Mouse (Mus musculus): Measurements from ENCODE around the gene Fhl2. TPM values are rescaled to one million over a fixed set of nuclear protein-coding genes. Genes with fewer than 3 reads are reported as not detected.
A peak's percentile ranks its signal among the peaks of the same experiment; 100 is the strongest.

The Fhl2 gene
- polyA plus RNA-seq, 2 experiments = 19.5 to 23.1 TPM

DNA sequence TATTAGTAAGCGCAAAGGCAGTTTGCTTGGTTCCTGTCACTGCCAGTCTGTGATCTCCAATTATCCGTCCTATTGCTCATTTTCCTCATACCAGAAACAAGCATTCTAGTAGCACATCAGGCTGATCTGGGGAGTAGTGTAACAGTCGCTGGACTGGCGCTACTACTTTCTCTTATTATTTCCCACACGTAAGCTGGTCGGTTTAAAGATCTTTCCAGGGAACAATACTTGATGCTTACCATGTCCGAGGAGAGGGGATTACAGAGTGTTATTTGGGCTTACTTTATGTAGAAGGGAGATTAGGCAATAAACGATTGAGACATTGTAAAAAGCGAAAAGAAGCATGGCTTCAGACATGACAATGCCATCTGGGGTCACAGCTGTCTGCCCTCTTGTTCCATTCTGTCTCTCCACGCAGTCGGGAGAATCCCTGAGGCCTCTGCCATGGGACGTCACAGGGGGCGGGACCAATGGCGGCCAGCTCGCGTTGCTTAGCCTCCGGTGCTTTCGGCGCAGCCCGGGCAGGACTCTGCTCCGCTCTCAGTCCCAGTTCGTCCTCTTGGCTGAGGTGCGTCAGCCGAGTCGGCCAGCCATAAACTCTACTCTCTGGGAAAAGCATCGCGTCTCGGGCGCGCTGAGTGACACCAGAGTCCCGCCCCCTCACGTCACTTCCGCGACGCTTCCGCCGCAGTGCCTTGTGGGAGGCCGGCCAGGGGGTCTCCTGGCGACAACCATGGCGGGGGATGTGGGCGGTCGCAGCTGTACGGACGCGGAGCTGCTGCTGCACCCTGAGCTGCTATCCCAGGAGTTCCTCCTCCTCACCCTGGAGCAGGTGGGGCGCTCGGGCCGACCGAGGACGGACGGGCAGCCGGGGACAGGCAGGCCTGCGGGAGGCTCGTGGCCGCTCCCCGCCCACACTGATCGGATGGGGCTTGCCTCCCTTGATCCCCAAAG, 98.5 kb downstream of the Fhl2 start, which contains the start of the genes Tgfbrap1 and AI597479:
Gene Tgfbrap1, minus strand, starts transcription at position 607 of the 954 bp plus-strand sequence.
Gene AI597479, plus strand, starts transcription at position 680 of the 954 bp plus-strand sequence.
- Histone ChIP-seq H3K36me3 (ENCODE audit: control insufficient read depth, insufficient read depth, low read length) (peaks cover 10% of the 10 kb centered on the region), H3K4me2 (replicated peaks; ENCODE audit: low read depth, low read length, severe bottlenecking) (peak within 1 kb of the TSS; percentile 67), H3K4me1 (ENCODE audit: control insufficient read depth, insufficient read depth, low read length) (peaks cover 3% of the 10 kb centered on the region; the same call in 1 of the 2 replicates), H3K4me3 (replicated peaks; ENCODE audit: low read length) (peak within 1 kb of the TSS; percentile 79), H3K27ac (replicated peaks; ENCODE audit: low read depth, low read length) (peak within 1 kb of the TSS; percentile 99), H3K9me3 (ENCODE audit: control insufficient read depth, low read length) (no peaks in the 10 kb centered on the region), H3K9ac (ENCODE audit: low read depth, low read length, severe bottlenecking) (peak within 1 kb of the TSS; percentile 88), H3K27me3 (ENCODE audit: control insufficient read depth, insufficient read depth, low read length) (no peaks in the 10 kb centered on the region)
- peak; percentile 88; the same call in 1 of the 2 replicates for TF ChIP-seq POLR2A (IDR thresholded peaks at IDR 0.05; ENCODE audit: borderline replicate concordance, extremely low read depth, insufficient read depth, insufficient read length)
- WGBS = under 1% methylated on average over 56 of the region's 57 CpGs
- peak; percentile 96 for ATAC-seq (ENCODE audit: low FRiP score, low read depth)
- peak; percentile 91 for DNase-seq (ENCODE audit: low spot score)

GRCm38 (mm10) chr1:43094206-43094605, 102.6 kb downstream of the Fhl2 start:
- no peak for ATAC-seq (ENCODE audit: low FRiP score, low read depth)
- no peak for TF ChIP-seq POLR2A (IDR thresholded peaks at IDR 0.05; ENCODE audit: borderline replicate concordance, extremely low read depth, insufficient read depth, insufficient read length)
- no peak for DNase-seq (ENCODE audit: low spot score)

GRCm38 (mm10) chr1:43092056-43093015, 104.4 kb downstream of the Fhl2 start:
- Histone ChIP-seq H3K27me3 (ENCODE audit: control insufficient read depth, insufficient read depth, low read length) (no peaks in the 10 kb centered on the region), H3K9me3 (ENCODE audit: control insufficient read depth, low read length) (no peaks in the 10 kb centered on the region), H3K4me3 (replicated peaks; ENCODE audit: low read length) (peak overlapping the region; percentile 73), H3K9ac (ENCODE audit: low read depth, low read length, severe bottlenecking) (peak overlapping the region; percentile 86), H3K4me2 (replicated peaks; ENCODE audit: low read depth, low read length, severe bottlenecking) (peak overlapping the region; percentile 83), H3K36me3 (ENCODE audit: control insufficient read depth, insufficient read depth, low read length) (no peaks in the 10 kb centered on the region), H3K27ac (replicated peaks; ENCODE audit: low read depth, low read length) (peak overlapping the region; percentile 55), H3K4me1 (ENCODE audit: control insufficient read depth, insufficient read depth, low read length) (peaks cover 7% of the 10 kb centered on the region; the same call in 1 of the 2 replicates)
- peak; percentile 26 for DNase-seq (ENCODE audit: low spot score)
- ATAC-seq (ENCODE audit: low FRiP score, low read depth) = peak; percentile 89
- under 1% methylated on average over 82 of the region's 102 CpGs for WGBS
- TF ChIP-seq POLR2A (IDR thresholded peaks at IDR 0.05; ENCODE audit: borderline replicate concordance, extremely low read depth, insufficient read depth, insufficient read length) = 0 out of 2 replicates have a peak, but pooled peaks have one; percentile 25

More at GRCm38 (mm10) chr1:43094206-43094605, 102.6 kb downstream of the Fhl2 start:
- Histone ChIP-seq H3K36me3 (ENCODE audit: control insufficient read depth, insufficient read depth, low read length) (no peaks in the 10 kb centered on the region), H3K9me3 (ENCODE audit: control insufficient read depth, low read length) (no peaks in the 10 kb centered on the region), H3K4me2 (replicated peaks; ENCODE audit: low read depth, low read length, severe bottlenecking) (no peak overlapping the region), H3K9ac (ENCODE audit: low read depth, low read length, severe bottlenecking) (no peak overlapping the region), H3K27ac (replicated peaks; ENCODE audit: low read depth, low read length) (no peak overlapping the region), H3K4me1 (ENCODE audit: control insufficient read depth, insufficient read depth, low read length) (peaks cover 7% of the 10 kb centered on the region; the same call in 1 of the 2 replicates), H3K27me3 (ENCODE audit: control insufficient read depth, insufficient read depth, low read length) (no peaks in the 10 kb centered on the region), H3K4me3 (replicated peaks; ENCODE audit: low read length) (no peak overlapping the region)
- 92% methylated on average over 2 of the region's 2 CpGs for WGBS

DNA sequence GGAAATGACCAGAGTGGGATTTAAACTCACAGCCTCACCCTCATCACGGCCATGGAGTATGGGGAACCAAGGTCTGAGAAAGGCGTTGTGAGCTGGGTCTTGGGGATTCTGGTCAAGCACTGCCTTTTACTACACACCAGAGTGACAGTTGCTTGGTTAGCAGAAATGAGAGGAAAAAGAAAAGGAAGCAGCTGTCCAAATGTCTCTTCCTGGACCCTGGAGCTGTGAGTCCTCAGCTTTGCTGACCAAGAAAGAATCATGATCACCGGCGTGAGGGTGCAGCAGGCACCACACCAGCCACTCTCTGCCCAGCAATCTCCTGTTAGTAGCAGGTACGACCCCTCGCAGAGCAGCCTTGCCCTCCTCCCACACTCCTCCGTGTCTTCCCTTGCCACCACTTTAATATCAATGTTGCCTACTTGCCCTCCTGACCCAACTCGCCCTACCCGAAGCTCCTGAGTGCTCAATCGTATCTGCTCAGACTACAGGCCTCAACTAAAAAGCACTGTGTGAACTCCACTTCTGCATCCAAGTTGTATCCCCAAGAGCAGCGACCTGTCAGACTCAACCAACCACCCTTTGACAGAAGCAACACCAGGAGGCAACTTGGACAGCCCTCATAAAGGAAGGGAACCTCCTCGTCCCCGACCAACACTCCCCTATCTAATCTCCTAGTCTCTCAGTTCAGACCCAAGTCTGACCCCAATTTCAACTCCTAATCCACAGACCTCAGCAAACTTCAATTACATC, 105.3 kb downstream of the Fhl2 start:
- no peak for TF ChIP-seq POLR2A (IDR thresholded peaks at IDR 0.05; ENCODE audit: borderline replicate concordance, extremely low read depth, insufficient read depth, insufficient read length)
- ATAC-seq (ENCODE audit: low FRiP score, low read depth) = peak; percentile 13; the same call in 1 of the 2 replicates

More for the DNA sequence above, 105.3 kb downstream of the Fhl2 start:
- WGBS = 50% methylated on average over 13 of the region's 13 CpGs
- Histone ChIP-seq H3K36me3 (ENCODE audit: control insufficient read depth, insufficient read depth, low read length) (no peaks in the 10 kb centered on the region), H3K4me1 (ENCODE audit: control insufficient read depth, insufficient read depth, low read length) (peaks cover 7% of the 10 kb centered on the region; the same call in 1 of the 2 replicates), H3K9ac (ENCODE audit: low read depth, low read length, severe bottlenecking) (peak overlapping the region; percentile 86), H3K9me3 (ENCODE audit: control insufficient read depth, low read length) (no peaks in the 10 kb centered on the region), H3K4me3 (replicated peaks; ENCODE audit: low read length) (peak overlapping the region; percentile 73), H3K4me2 (replicated peaks; ENCODE audit: low read depth, low read length, severe bottlenecking) (peak overlapping the region; percentile 83), H3K27me3 (ENCODE audit: control insufficient read depth, insufficient read depth, low read length) (no peaks in the 10 kb centered on the region), H3K27ac (replicated peaks; ENCODE audit: low read depth, low read length) (0 out of 2 replicates have a peak overlapping the region, but pooled peaks have one; percentile 55)
- no peak for DNase-seq (ENCODE audit: low spot score)
